Mouse (Mus musculus) layer of hippocampus, adult 9-10 months (tissue): Measurements from ENCODE around the gene 4933434E20Rik.

Source experiments
- DNase-seq: peaks from one replicate; pipeline ENCODE4 v3.0.0; 2022; ENCODE audit warnings: low spot score

Gene 4933434E20Rik

GRCm38 (mm10) chr3:90081365-90082240, 30.2 kb downstream of the 4933434E20Rik start:
- DNase-seq, result no peak

GRCm38 (mm10) chr3:90083034-90083433, 31.6 kb downstream of the 4933434E20Rik start:
- no peak for DNase-seq

GRCm38 (mm10) chr3:90083698-90084324, 32.4 kb downstream of the 4933434E20Rik start:
- DNase-seq, result no peak

- no peak for DNase-seq
Measured at GRCm38 (mm10) chr3:90084790-90085189, 33.4 kb downstream of the 4933434E20Rik start.

- DNase-seq, result no peak
Measured at GRCm38 (mm10) chr3:90085281-90085680, 33.8 kb downstream of the 4933434E20Rik start.

- DNase-seq, result no peak
Measured at GRCm38 (mm10) chr3:90086068-90086467, 34.6 kb downstream of the 4933434E20Rik start.

GRCm38 (mm10) chr3:90088617-90089016, 37.2 kb downstream of the 4933434E20Rik start:
- DNase-seq, result no peak

- DNase-seq, result no peak
Measured at GRCm38 (mm10) chr3:90090892-90091291, 39.5 kb downstream of the 4933434E20Rik start.

GRCm38 (mm10) chr3:90094453-90094852, 43.0 kb downstream of the 4933434E20Rik start:
- DNase-seq, result no peak

- DNase-seq, result no peak
Measured at GRCm38 (mm10) chr3:90097928-90098327, 46.5 kb downstream of the 4933434E20Rik start.

- DNase-seq, result no peak
Measured at GRCm38 (mm10) chr3:90101010-90101409, 49.6 kb downstream of the 4933434E20Rik start.

GRCm38 (mm10) chr3:90101673-90102072, 50.2 kb downstream of the 4933434E20Rik start:
- no peak for DNase-seq

GRCm38 (mm10) chr3:90102239-90102638, 50.8 kb downstream of the 4933434E20Rik start:
- no peak for DNase-seq

- no peak for DNase-seq
Measured at GRCm38 (mm10) chr3:90103176-90103575, 51.7 kb downstream of the 4933434E20Rik start.

- DNase-seq, result no peak
Measured at GRCm38 (mm10) chr3:90103938-90104337, 52.5 kb downstream of the 4933434E20Rik start, which contains the start of gene Nup210l. Gene Nup210l, plus strand, starts transcription at chr3:90104132.

GRCm38 (mm10) chr3:90111706-90112105, 60.3 kb downstream of the 4933434E20Rik start:
- no peak for DNase-seq

GRCm38 (mm10) chr3:90114342-90114741, 62.9 kb downstream of the 4933434E20Rik start:
- no peak for DNase-seq

- DNase-seq, result no peak
Measured at GRCm38 (mm10) chr3:90115526-90115925, 64.1 kb downstream of the 4933434E20Rik start.
